Mouse (Mus musculus): Measurements from ENCODE around the gene Tcte3.
"Not testable (repeated sequence)": the region's sequence is repeated elsewhere in the genome, so short reads cannot be mapped to it uniquely, and the experiment has no call there.

Gene Tcte3

DNA sequence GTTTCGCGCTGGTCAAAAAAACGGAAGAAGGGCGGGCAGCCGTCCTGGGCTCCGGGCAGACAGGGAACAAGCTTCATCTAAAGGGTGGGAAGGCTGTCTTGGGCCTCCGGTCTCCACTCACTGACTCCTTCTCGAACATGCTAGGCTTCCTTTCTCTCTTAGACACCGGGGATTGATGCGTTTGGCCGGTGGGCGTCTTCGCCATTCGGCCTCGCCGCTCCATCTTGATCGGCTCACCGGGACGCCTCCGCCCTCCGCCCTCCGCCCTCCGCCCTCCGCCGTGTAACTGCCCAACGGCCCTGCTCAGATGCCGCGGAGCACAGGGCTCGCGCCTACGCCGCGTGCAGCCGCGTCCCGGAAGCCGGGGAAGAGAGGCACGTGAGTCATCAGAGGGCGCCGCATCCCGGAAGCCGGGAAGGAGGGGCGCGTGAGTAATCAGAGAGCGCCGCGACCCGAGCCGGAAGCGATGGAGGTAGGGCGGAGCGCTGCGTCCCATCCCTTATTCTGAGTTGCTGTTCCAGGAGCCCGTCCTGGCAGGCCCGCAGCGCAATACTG lies at the start of gene Tcte3, which contains the start of the genes Ermard and Gm3448:
Gene Tcte3 (minus strand): TSS at position 314 of the 555 bp plus-strand sequence.
Gene Ermard (plus strand): TSS at position 34 of the 555 bp plus-strand sequence.
Gene Gm3448 (minus strand): TSS at position 363 of the 555 bp plus-strand sequence.
- not testable (repeated sequence) for DNase-seq (ENCODE audit: low spot score)

DNA sequence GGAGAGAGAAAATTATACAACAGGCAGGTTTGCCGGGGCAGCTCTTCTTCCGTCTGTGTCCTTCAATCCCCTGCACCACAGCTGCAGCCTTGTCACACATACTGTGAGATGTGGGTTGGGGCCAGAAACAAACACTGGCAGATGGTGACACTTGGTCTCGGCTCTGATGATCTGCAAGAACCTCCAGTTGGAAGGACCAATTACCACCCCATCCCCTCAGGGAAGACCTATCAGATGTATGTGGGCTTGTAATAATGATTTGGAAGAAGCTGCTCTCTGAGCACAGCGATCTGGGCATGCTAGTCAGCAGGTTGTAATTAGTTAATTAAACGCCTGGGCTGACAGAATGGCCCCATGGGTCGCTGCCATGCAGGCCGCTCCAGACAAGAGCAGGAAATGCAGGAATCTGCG lies 47.3 kb upstream of the Tcte3 start:
- no peak for DNase-seq (ENCODE audit: low spot score)

DNA sequence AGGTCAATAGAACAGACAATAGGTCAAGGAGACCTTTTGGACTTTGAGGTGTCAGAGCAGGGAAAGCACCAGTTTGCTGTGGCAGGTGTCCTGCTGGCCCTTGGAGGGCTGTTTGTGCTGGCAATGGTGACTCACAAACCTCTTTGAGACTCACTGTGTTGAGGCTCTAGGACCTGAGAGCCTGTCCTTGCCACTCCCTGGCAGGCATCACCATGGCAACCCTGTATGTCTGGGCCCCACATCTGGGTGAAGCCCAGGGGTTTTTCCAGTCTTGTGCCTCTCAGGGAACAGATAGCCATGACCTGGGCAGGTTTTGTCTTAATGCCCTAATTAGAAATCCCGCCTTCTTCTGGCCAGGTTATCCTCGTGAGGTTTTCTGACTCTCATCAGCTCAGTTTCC lies 46.9 kb upstream of the Tcte3 start:
- no peak for DNase-seq (ENCODE audit: low spot score)

DNA sequence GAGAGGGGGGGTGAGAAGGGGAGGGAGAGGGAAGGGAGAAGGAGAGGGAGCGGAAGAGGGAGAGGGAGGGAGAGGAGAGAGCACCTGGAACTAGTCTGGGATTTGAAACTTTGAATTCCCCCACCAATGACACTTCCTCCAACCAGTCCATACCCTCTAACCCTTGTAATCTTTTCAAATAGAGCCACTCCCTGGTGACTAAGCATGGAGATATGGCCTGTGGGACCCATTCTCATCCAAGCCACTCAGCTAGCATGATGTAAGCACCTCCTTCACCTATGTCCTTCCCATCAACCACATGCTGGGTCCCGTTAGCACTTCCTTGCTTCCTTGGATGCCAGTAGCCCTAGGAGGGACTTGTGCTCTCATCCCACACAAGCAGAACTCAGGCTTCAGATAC lies 43.7 kb upstream of the Tcte3 start:
- no peak for DNase-seq (ENCODE audit: low spot score)

DNA sequence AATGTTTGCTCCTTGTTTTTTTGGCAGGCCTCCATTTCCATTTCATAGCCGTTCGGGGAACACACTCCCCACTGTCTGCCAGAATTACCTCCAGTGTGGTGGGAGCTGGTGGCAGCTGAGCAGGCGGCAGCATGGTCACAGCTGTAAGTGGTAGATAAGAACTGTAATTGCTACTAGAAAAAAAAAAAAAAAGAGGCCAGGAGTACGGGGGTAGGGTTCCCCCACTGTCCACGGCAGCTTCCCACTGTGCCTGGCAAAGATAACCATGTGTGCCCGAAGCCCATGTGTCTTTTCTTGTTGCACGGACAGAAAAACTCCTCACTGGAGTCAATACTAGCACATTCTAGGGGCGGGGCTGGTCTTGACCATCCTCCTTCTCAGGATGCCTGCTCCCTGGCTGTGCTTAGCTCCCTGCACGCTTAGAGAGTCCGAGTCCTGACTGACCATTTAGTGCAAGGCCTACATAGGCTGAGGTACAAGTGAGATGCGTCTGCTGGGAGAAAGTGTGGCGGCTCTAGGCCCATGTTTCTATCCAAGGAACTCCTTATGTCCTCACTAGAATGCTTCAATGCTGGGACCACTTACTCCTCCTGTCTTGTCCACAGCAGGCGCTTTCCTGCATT lies 43.0 kb upstream of the Tcte3 start:
- DNase-seq (ENCODE audit: low spot score): no peak

DNA sequence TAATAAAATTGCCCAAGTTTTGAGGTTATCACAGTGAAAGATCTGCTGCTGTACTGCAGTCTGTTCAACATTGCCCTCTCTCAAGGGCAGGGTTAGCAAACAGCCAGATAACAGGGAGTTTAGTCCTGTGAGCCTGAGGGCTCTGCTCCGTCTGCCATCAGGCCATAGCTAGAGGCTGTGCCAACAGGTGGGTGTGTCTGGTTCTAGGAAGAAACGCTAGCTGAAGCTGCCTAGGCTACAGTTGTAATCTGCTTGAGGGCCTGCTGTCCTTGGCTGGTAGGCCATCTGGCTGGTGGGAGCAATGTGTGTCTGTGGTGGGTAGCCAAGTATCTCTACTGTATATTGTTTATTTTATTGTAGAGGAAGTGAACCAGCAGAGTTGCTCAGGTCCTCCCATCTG lies 36.2 kb upstream of the Tcte3 start:
- DNase-seq (ENCODE audit: low spot score): no peak

DNA sequence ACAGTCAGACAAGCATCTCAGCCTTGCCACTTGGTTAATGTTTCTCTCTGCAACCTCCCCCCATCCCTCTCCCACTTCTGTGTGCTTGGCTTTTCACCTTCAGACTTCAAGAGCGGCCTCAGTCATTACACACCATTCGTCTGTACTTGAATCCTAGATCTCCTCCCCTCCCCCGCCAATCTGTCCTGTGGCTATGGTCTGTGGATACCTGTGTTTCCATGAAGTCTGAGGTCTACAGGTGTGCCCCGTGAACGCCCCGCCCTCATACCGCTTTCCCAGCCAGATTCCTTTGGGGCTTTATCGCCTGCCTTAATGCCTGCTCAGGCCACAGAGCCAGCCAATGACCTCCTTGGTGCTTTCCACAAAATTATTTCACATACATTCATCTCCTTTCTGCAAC lies 33.7 kb upstream of the Tcte3 start:
- no peak for DNase-seq (ENCODE audit: low spot score)

DNA sequence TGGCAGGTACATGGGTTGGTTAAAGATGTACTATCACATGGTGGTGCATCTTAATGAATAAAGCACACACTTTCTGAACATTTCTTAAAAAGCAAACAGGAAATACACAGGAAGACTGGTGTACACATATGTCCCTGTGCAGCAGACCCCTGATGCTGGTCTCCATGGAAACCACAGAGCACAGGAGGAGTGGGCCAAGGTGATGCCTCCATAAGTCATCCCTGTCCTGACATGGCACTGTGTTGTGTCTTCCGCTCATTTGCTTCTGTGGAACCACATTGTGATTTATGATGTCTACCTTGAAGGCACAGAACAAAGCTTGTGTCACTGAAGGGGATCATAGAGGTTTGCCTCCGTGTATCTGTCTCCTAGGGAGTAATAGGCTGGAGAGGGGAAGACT lies 30.9 kb upstream of the Tcte3 start:
- no peak for DNase-seq (ENCODE audit: low spot score)

DNA sequence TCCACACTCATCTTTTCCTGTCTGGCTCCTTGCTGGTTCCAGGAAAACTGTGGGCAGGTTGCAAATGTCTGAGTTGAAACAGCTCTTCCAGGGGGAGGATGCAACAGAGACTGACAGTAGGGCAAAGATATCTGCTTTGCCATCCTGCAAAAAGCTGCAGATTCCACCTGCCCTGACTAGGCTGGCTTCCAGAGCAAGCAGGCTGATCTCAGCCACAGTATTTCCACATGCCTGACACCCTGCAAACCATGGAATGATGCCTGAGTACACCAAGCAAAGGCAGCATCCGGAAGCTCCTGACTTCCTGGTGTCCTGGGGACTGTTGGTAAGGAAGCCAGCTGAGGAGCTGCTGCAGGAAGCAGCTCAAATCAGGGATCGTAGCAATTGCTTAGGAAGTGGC lies 27.8 kb upstream of the Tcte3 start:
- no peak for DNase-seq (ENCODE audit: low spot score)

DNA sequence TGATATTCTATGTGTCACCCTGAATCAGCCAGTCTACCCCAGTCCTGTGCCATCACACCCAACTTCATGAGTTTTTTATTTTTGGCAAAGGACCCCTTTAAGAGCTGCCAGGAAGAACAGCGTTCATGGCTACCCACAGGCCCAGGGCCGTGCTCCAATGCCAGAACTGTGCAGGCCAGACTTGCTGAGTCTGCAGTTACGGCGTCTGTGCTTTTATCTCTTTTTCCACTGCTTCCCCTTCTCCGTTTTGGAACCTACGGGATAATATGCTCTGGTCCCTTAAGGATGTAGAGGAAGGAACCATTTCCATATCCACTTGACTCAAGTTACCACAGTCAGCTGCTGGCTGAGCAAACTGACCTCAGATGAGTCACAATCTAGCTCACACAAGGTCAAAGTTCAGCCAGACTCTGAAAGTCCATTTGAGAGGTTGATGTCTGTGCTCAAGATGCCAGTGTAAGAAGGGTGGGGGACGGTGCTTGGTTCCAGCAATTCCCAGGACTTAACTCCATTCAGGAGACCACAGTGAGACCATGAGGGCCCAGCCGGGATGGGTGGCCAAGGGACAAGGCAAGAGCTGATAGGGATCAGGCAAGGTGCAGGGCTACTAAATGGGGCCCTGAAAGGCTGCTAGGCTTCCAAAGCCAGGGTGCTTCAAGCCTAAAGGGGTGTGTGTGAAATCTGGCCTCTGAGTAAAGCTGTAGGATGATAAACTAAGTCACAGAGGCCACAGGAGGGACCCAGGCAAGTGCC lies 26.9 kb upstream of the Tcte3 start:
- DNase-seq (ENCODE audit: low spot score): no peak

DNA sequence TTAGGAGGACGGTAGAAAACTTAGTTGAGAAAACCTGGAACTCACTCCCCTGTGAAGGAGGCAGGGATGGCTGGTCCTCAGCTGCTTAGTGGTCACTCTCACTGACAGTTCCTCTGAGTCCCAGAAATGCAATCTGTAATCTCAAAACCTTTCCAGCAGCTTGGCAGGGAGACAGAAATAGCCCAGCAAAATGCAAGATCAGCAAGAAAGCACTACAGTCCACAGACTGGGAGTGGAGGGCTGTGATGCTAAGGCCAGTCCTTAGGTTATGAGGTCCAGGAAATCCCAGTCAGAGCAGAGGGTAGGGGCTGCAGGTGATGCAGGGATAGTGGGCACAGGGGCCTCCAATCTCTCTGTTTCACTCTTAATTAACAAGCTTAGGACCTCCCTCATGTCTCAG lies 25.6 kb upstream of the Tcte3 start:
- no peak for DNase-seq (ENCODE audit: low spot score)

DNA sequence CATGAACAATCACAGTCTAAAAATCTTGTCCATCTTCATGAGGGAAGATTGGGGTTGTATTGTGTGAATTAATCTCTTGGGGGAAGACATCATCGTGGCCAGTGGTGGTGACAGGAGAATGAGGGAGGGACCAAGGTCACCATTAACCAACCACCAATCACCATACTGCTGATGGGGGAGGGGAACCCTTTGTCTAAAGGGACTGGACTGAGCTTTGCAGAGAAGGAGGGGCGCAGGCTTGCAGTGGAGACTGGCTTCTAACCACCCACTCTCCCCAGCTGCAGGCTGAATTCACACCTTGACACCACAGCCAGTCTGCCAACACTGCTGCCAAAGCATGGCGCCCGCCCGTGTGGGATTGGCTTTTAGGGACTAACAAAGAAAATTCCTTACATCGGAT lies 24.8 kb upstream of the Tcte3 start:
- no peak for DNase-seq (ENCODE audit: low spot score)

DNA sequence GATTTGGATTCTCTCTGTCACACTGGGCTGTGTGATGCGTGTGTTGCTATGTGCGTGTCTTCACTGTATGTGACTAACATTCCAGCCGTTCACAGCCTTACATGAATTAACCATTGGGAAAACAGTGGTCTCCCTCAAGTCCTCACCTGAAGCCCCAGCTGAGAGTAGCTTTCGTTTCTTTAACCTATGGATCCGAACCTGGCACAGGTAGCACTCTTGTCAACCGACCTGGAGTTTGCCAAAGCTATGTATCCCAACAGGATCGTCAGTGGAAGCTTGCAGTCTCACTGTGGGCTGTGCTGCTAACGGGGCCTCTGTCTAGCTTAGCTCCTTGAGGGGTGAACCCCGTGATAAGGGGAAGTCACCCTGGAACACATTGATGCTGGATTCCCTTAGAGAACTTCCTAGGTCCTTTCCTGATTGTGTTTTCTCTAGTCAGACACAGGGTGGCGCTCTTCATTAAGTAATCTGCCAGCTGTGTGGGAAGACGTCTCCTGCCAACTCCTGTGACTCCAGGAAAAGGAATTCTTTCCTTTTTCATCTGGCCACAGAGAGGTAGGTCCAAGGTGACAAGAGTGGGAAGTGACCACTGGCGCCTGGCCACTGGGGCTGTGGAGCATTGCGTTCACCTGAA lies 24.2 kb upstream of the Tcte3 start:
- no peak for DNase-seq (ENCODE audit: low spot score)

DNA sequence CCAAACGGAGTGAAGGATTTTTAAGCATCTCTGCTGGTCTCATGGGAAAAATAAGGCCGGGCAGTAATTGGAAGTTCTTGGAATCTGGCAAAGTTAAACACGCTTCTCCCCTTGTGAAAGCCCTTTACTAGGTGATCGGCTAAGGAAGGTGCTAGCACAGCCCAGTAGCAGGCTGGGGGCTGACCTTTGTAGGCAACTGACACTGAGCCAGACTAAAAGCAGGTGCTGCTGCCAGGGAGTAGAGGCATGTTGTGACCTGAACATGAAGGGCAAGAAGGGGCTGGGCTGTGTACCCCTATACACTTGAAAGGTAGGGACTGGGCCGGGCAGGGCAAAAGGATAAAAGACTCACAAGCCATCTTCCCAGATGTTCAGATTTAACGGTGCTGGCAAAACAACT lies 19.1 kb upstream of the Tcte3 start:
- DNase-seq (ENCODE audit: low spot score): no peak

DNA sequence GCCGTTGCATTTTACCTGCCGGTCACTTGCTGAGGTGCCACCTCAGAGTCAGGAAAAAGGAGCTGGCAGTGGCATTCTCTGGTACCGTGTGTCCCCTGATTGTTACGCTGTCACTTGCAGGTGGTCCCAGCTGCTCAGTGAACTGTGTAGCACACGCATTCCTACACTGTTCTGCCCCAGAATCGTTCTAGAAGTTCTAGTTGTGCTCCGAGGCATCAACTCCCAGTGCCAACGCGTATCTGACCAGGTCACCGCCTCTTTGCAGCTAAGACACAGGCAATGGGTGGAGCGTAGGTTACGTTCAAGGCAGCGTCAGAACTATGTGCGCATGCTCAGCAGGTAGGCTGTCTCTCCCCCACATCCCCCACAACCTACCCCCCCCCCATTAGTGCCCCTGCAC lies 18.4 kb upstream of the Tcte3 start:
- DNase-seq (ENCODE audit: low spot score): no peak

DNA sequence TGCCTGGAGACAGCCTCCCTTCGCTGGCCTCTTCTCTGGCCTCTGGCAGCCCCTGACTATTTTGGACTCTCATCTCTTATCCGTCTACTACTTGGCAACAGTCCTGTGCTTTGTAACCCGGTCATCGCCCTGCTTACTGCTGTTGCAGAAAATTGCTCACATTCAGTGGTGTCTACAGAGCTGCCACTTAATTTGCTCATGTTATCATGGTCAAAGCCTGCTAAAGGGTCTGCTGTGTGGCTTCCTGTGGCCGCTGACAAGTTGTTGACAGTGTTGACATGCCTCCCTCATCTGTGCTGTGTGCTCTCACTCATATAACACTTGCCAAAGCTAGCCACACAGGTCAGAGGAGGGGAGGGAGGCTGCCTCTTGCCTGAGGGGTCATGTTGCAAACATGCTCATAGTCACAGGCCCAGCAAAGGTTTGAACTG lies 16.9 kb upstream of the Tcte3 start:
- DNase-seq (ENCODE audit: low spot score): no peak

DNA sequence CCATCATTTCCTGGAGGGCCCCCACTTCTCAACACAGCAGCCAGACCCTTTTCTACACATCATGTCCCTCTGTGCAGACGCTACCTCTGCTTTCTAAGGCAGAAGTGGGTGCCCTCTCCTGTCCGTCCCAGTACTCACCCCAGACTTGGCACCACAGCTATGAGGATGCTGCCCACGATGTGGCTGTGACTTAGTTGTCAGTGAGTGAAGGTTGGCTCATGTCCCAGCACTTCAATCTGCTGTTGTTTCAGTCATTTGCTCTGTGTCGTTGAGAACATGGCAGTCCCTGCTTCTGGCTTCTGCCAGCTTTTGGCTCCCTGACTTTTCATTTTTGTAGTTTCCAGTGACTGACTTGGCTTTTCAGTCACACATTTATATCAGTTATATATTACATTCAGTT lies 14.6 kb upstream of the Tcte3 start:
- no peak for DNase-seq (ENCODE audit: low spot score)

DNA sequence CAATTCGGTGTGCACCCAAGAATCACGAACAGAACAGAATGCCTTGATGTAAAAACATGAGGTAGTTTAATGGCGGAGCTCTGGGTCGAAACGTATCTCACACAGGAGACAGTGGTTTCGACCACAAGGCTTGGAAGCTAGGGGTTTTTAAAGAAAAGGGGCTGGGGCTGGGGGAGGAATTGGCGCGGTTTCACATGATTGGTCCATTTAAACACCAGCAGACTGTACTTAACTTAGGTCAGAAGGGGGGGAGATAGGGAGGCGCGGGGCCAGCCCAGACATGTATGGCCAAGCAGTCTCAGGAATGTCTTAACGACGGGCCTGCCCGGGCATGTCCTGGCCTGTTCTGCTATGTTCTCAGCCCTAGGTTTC lies 12.5 kb upstream of the Tcte3 start:
- DNase-seq (ENCODE audit: low spot score): not testable (repeated sequence)

DNA sequence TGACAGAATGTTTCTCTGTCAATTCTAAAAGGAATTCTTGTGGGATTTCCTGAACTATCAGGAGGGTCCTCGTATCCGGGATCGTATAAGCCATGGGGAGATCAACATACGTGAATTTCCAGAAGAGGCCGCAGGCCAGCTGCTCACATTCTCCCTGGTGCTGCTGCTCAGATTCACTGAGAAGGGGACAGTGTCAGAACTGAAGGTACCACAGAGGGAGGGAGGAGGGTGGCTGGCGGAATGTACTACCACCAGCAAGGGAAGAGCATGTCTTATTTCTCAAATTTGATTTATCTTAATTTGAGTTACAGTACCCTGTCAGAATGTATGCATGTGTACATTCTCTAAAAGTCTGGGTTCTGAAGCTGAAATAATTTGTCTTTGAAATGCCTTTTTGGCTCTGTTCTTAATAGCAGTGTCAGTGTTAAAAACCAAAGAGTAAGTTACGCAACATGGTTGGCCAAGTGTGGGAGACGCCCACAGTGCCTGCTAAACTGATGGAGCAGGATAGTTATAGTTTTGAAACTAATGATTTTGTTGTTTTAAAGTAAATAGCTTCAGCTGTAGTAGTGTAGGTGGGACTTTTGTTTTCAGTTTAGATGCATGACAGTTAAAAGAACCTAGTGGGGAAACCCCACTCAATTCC lies 12.0 kb upstream of the Tcte3 start:
- DNase-seq (ENCODE audit: low spot score): not testable (repeated sequence)

DNA sequence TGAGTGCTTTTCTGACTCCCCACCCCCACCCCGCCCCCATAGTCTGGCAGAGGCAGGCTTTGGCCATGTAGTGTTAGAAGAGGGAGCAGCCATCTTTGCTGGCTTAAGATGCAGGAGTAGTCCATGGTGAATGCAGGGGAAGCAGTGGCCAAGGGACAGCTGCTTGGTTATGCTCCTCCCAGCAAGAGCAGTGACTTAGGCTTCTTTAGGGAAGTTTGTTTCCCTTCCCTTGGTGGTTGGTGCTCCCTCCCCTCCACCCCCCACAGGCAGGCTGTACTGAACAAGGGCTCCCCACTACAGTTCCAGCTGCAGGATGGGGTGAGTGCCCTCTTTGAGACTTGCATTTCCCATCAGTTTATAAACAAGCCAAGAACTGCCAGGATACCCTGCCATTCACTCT lies 11.5 kb upstream of the Tcte3 start:
- not testable (repeated sequence) for DNase-seq (ENCODE audit: low spot score)

DNA sequence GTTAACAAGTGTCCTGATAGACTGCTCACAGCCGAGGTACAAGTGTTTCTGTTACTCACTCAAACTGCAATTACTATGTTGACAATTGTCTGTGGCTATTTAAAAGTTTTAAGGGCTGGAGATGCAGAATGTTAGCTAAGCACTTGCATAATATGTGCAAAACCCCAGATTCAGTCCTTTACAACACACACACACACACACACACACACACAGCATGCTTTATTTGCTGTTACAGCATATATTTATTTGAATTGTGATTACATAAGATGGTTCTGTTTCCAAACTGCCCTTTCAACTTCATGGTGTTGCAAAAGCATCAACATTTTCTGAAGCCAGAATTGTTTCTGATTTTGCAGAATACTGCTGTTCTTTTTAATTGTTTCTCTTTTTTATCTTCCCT lies 9.1 kb upstream of the Tcte3 start:
- not testable (repeated sequence) for DNase-seq (ENCODE audit: low spot score)

DNA sequence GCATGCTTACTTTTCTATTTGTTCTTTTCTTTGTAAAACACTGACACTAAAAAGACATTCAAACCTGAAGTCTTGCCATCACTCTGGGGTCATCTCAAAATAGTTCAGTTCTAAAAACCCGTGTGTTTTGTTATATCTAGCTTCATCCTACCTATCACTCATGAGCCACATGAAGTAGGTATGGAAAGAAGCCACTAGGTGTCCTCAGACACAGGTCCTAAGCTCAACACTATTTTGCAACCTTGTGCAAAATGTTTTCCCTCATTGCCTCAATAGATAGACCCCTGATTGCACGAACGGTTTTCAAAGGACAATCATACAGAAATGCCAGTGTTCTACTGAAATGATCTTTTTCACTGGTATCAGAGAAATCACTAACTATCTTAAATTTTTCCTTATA lies 833 bp downstream of the Tcte3 start:
- not testable (repeated sequence) for DNase-seq (ENCODE audit: low spot score)

All from urinary bladder, postnatal 10 days (tissue).